Mouse (Mus musculus) stomach, postnatal 0 days (tissue): ENCODE measurements at regions not wholly inside any gene's neighbourhood (a gene's known extent, or its start where the extent isn't known, plus 50 kb on each side); places are given as distances from the start of the nearest gene placed in this dataset.

ENCODE experiments used
- CTCF ChIP-seq: IDR thresholded peaks from 2 replicates; pipeline ENCODE4 v1.5.1; 2016; ENCODE audit warnings: antibody characterized with exemption, low read depth, mild to moderate bottlenecking, moderate library complexity
- EP300 ChIP-seq: optimal IDR thresholded peaks from 2 replicates; pipeline ENCODE3; 2016; ENCODE audit warnings: antibody characterized with exemption

DNA sequence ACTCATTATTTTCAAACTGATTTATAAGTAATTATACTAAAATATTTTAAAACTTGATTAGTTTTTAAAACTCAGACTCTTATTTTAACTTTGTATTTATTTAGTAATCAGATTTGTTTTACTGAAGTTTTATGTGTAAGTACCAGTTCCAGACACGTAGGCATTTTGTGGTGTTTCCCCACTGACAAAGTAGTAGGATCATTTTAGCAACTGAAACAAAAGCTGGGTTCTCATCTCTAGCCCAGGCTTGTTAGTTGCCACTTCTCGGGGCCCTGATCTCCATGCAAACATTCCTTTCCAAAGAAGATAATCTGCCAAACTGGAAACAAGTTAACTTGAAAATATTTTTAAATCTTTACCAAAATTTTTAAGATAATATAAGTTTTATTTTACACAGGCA lies 54.3 kb upstream of the 1700066M21Rik start:
- TF ChIP-seq CTCF (no peak), EP300 (no peak)
